Mouse (Mus musculus): ENCODE data around the gene Rbsn.

Gene Rbsn

DNA sequence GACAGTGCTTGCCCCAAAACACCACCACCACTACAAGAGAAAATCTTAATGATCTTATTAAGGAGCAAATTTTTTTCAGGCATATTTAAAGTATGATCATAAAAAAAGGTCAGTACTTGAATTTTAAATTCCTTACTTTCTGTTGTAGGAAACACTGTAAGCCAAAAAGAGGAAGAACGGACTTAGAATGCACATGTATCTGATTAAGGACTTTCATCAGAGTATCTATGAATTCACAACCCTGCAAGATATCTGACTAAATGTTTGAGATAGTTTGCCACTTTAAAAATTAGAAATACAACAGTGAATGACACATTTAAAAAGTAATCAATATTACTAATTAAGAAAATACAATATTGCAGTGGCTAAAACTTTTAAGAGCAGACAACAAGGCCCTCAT is 38.3 kb downstream of the Rbsn start:
- no peak for DNase-seq (ENCODE audit: low spot score in 2 of 2)

DNA sequence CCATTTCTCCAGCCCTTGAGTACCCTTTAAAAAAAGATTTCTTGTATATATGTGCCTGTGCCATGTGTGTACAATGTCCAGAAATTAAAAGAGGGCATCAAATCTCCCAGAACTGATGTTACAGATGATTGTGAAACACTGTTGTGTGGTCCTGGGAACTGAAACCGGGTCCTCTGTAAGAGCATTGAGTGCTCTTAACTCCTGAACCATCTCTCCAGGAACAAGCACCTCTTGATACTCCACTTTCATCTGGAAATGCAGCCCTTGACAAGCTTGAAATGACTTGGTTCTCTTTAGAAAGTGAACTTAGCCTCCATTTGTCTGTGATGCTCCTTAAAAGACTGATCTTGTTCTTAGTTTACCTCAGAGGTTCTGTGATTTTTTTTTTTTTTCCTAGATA is 52.0 kb downstream of the Rbsn start:
- no peak for DNase-seq (ENCODE audit: low spot score in 2 of 2)

DNA sequence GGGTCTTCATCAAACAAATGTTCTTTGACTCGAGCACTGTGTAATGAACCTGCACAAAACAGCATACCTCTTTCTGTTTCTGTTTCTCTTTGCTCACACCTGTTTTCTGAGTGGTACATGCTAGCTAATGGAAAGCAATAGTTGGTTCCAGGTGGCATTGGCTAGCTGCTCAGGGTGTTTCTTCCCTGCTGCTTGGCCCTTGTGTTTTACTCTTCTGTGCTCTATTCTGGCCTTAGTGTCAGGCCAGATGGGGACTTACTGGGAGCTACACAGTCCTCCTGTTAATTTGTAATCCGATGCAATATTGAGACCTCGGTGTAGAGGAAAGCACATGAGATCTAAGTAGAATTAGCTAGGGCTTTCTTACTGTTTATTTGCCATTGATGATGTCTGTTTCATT is 55.9 kb downstream of the Rbsn start:
- peak in 1 of 2 experiments; percentile 9 for DNase-seq (ENCODE audit: low spot score in 2 of 2)

DNA sequence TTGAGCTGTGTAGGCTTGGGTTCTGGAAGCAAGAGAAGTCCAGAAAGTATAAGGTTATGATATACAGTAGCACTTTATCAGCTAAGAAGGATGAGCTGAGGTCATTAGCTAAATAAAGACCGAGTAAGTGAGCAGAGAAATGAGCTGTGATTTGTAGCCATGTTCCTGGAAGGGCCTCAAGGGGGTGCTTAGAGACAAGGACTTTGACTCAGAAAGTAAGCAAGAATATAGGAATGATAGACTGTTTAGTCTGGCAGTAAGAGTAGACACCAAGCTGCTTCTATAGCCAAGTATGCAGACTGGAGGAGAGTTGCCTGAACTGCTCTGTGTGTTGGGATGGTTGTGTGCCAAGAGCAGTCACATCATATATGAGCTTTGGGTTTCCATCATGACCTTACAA is 61.0 kb downstream of the Rbsn start:
- no peak for DNase-seq (ENCODE audit: low spot score in 2 of 2)

DNA sequence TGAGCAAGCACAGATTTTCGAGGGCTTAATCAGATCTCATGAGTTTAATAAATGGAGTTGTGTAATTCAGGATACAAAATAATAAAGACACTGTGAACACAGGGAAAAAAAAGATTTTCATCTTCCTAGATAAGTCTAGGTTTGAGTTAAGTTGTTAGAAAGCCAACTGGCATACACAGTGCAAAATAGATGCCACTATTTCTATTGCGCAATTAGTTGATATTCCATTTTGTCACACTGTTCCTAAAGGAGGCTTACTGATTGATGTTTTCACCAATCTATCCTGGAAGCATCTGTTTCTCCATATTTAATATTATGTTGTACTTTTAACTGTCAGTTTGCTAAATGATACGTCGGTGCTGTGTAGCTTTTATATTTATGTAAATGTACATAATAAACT is 68.8 kb downstream of the Rbsn start:
- DNase-seq (ENCODE audit: low spot score in 2 of 2) = no peak
